In genomic region chr11:72962378-72962777, GRCm38 (mm10) we compare ENCODE assay signal across 11 mouse cellular contexts. TPM values are rescaled to one million over a fixed set of nuclear protein-coding genes. Genes with fewer than 3 reads are reported as not detected.
DNase-seq lines count a peak whose midpoint lies in the region; ATAC-seq and TF ChIP-seq lines count a peak whose summit lies in the region.
"Had no signal": no experiment of that assay in that cellular context is flagged by ENCODE, and none has a peak within 500 bp of the region (broad histone marks: within the 10 kb centered on the region; RNA-seq: fewer than 3 reads in every experiment).

No protein-coding gene starts in this region.

- H3K27ac ChIP-seq in lung, postnatal 0 days (ENCODE audit: low read length): no peak overlapping the region
- H3K27ac ChIP-seq in bone marrow, adult 2 months (ENCODE audit: control insufficient read depth, insufficient read depth, low read depth, low read length, poor library complexity): peak overlapping the region; percentile 64
- peak overlapping the region; percentile 77 for H3K27ac ChIP-seq in intestine, embryonic 16.5 days (ENCODE audit: low read length)
- peak overlapping the region; percentile 80 for H3K27ac ChIP-seq in stomach, embryonic 14.5 days (ENCODE audit: low read length)
- H3K27ac ChIP-seq in forebrain, embryonic 13.5 days: no peak overlapping the region
- H3K27ac ChIP-seq: lung, embryonic 15.5 days had no signal

- peak overlapping the region; percentile 65; the same call in 1 of the 2 replicates for H3K4me2 ChIP-seq in lung, postnatal 0 days (replicated peaks; ENCODE audit: low read depth, low read length)
- peak overlapping the region; percentile 79; the same call in 1 of the 2 replicates for H3K4me2 ChIP-seq in intestine, embryonic 16.5 days (ENCODE audit: low read depth, low read length)
- H3K4me2 ChIP-seq in stomach, embryonic 14.5 days (replicated peaks; ENCODE audit: low read depth, low read length): peak overlapping the region; percentile 61; the same call in 1 of the 2 replicates
- no peak overlapping the region for H3K4me2 ChIP-seq in forebrain, embryonic 13.5 days

- no peak for DNase-seq in lung, postnatal 0 days (ENCODE audit: low spot score)
- DNase-seq in lung, adult 18-20 months: no peak
- DNase-seq in layer of hippocampus, adult 11-12 months (ENCODE audit: low spot score): no peak
- DNase-seq: gastrocnemius, postnatal 25 days; kidney, adult 11 months had no signal

- no peaks in the 10 kb centered on the region for H3K36me3 ChIP-seq in lung, postnatal 0 days (ENCODE audit: insufficient read depth, low read length)
- H3K36me3 ChIP-seq in intestine, embryonic 16.5 days (ENCODE audit: control insufficient read depth, insufficient read depth, low read length): no peaks in the 10 kb centered on the region
- no peaks in the 10 kb centered on the region for H3K36me3 ChIP-seq in stomach, embryonic 14.5 days (ENCODE audit: control insufficient read depth, insufficient read depth, low read length)
- H3K36me3 ChIP-seq in forebrain, embryonic 13.5 days (ENCODE audit: poor library complexity, severe bottlenecking): no peaks in the 10 kb centered on the region
- H3K36me3 ChIP-seq: lung, embryonic 15.5 days had no signal

- no peak for TF ChIP-seq EP300 in lung, postnatal 0 days (IDR thresholded peaks at IDR 0.05)

- H3K4me3 ChIP-seq in lung, postnatal 0 days (ENCODE audit: low read depth, low read length): no peak overlapping the region
- H3K4me3 ChIP-seq in bone marrow, adult 2 months (replicated peaks; ENCODE audit: control insufficient read depth, low read depth, low read length): peak overlapping the region; percentile 47
- H3K4me3 ChIP-seq in intestine, embryonic 16.5 days (ENCODE audit: low read length): peak overlapping the region; percentile 6; the same call in 1 of the 2 replicates
- H3K4me3 ChIP-seq in stomach, embryonic 14.5 days (ENCODE audit: low read depth, low read length): no peak overlapping the region
- no peak overlapping the region for H3K4me3 ChIP-seq in forebrain, embryonic 13.5 days

- TF ChIP-seq POLR2A in bone marrow, adult 2 months (IDR thresholded peaks at IDR 0.05; ENCODE audit: borderline replicate concordance, control insufficient read depth, low read depth, low read length): no peak

- no peak for TF ChIP-seq CTCF in lung, postnatal 0 days (IDR thresholded peaks at IDR 0.05)
- no peak for TF ChIP-seq CTCF in bone marrow, adult 2 months (IDR thresholded peaks at IDR 0.05; ENCODE audit: control insufficient read depth, insufficient read depth, low read length)

- H3K9me3 ChIP-seq in lung, postnatal 0 days (ENCODE audit: low read length): no peaks in the 10 kb centered on the region
- no peaks in the 10 kb centered on the region for H3K9me3 ChIP-seq in intestine, embryonic 16.5 days (ENCODE audit: control insufficient read depth, low read length)
- no peaks in the 10 kb centered on the region for H3K9me3 ChIP-seq in stomach, embryonic 14.5 days (ENCODE audit: control insufficient read depth, low read depth, low read length)
- no peaks in the 10 kb centered on the region for H3K9me3 ChIP-seq in forebrain, embryonic 13.5 days (replicated peaks)
- H3K9me3 ChIP-seq: G1E; lung, embryonic 15.5 days had no signal

- ATAC-seq in lung, postnatal 0 days: no peak
- ATAC-seq in intestine, embryonic 16.5 days: no peak
- ATAC-seq in stomach, embryonic 14.5 days (ENCODE audit: insufficient number of reproducible peaks, insufficient read depth, low FRiP score, low read depth): no peak
- no peak for ATAC-seq in forebrain, embryonic 13.5 days

- H3K27me3 ChIP-seq in lung, postnatal 0 days (replicated peaks; ENCODE audit: insufficient read depth, low read length): no peaks in the 10 kb centered on the region
- H3K27me3 ChIP-seq in intestine, embryonic 16.5 days (replicated peaks; ENCODE audit: control insufficient read depth, insufficient read depth, low read length): peaks cover 5% of the 10 kb centered on the region; the same call in 1 of the 2 replicates
- peaks cover 8% of the 10 kb centered on the region; the same call in 1 of the 2 replicates for H3K27me3 ChIP-seq in stomach, embryonic 14.5 days (ENCODE audit: control insufficient read depth, insufficient read depth, low read length)
- H3K27me3 ChIP-seq in forebrain, embryonic 13.5 days: peaks cover 50% of the 10 kb centered on the region

- no peak overlapping the region for H3K9ac ChIP-seq in lung, postnatal 0 days (replicated peaks; ENCODE audit: low read depth)
- no peak overlapping the region for H3K9ac ChIP-seq in intestine, embryonic 16.5 days (ENCODE audit: low read depth, low read length)
- no peak overlapping the region for H3K9ac ChIP-seq in stomach, embryonic 14.5 days (replicated peaks; ENCODE audit: low read depth, low read length)
- no peak overlapping the region for H3K9ac ChIP-seq in forebrain, embryonic 13.5 days
- H3K9ac ChIP-seq: lung, embryonic 15.5 days had no signal

- WGBS in lung, postnatal 0 days: 83% methylated on average over 2 of the region's 2 CpGs
- WGBS in bone marrow, adult 2 months: 37% methylated on average over 2 of the region's 2 CpGs
- WGBS in intestine, embryonic 16.5 days: 57% methylated on average over 2 of the region's 2 CpGs
- 44% methylated on average over 2 of the region's 2 CpGs for WGBS in stomach, embryonic 14.5 days
- 82% methylated on average over 2 of the region's 2 CpGs for WGBS in forebrain, embryonic 13.5 days

- H3K4me1 ChIP-seq in lung, postnatal 0 days (ENCODE audit: insufficient read depth, low read depth, low read length): peaks cover 10% of the 10 kb centered on the region; the same call in 1 of the 2 replicates
- peaks cover 10% of the 10 kb centered on the region for H3K4me1 ChIP-seq in bone marrow, adult 2 months (ENCODE audit: control insufficient read depth, insufficient read depth, low read length)
- peaks cover 40% of the 10 kb centered on the region for H3K4me1 ChIP-seq in intestine, embryonic 16.5 days (ENCODE audit: control insufficient read depth, insufficient read depth, low read length)
- H3K4me1 ChIP-seq in stomach, embryonic 14.5 days (ENCODE audit: control insufficient read depth, insufficient read depth, low read length): peaks cover 54% of the 10 kb centered on the region
- H3K4me1 ChIP-seq in forebrain, embryonic 13.5 days: peaks cover 9% of the 10 kb centered on the region

RNA-seq across cellular contexts. Expression of gene Atp2a3, which starts 1.4 kb away (rescaled TPM):
- 30.7 and 33.1 TPM in 2 replicates for polyA plus RNA-seq in lung, postnatal 0 days (2015; fragmentation: Nextera tagmentation; extraction: Ambion mirVana)
- 153 and 281 TPM in 2 replicates for polyA plus RNA-seq in bone marrow, adult 2 months (2011; ENCODE audit: insufficient read depth, insufficient read length, low replicate concordance, missing spikeins)
- 28.1 and 28.8 TPM in 2 replicates for polyA plus RNA-seq in intestine, embryonic 16.5 days (2015; fragmentation: Nextera tagmentation; extraction: Ambion mirVana)
- 16.2 and 17.3 TPM in 2 replicates for polyA plus RNA-seq in stomach, embryonic 14.5 days (2014; fragmentation: Nextera tagmentation; extraction: Ambion mirVana)
- 0.40 and 0.47 TPM in 2 replicates for polyA plus RNA-seq in forebrain, embryonic 13.5 days (2015; fragmentation: Nextera tagmentation; extraction: Ambion mirVana)

RNA-seq across cellular contexts. Expression of gene P2rx1, which starts 36.5 kb away (rescaled TPM):
- polyA plus RNA-seq in lung, postnatal 0 days (2015; fragmentation: Nextera tagmentation; extraction: Ambion mirVana): 1.9 and 2.1 TPM in 2 replicates
- 19.8 and 31.7 TPM in 2 replicates for polyA plus RNA-seq in bone marrow, adult 2 months (2011; ENCODE audit: insufficient read depth, insufficient read length, low replicate concordance, missing spikeins)
- 15.7 and 16.5 TPM in 2 replicates for polyA plus RNA-seq in intestine, embryonic 16.5 days (2015; fragmentation: Nextera tagmentation; extraction: Ambion mirVana)
- polyA plus RNA-seq in stomach, embryonic 14.5 days (2014; fragmentation: Nextera tagmentation; extraction: Ambion mirVana): 2.2 and 8.0 TPM in 2 replicates
- polyA plus RNA-seq in forebrain, embryonic 13.5 days (2015; fragmentation: Nextera tagmentation; extraction: Ambion mirVana): 0.25 and 0.46 TPM in 2 replicates

RNA-seq across cellular contexts. Expression of gene Camkk1, which starts 56.4 kb away (rescaled TPM):
- polyA plus RNA-seq in lung, postnatal 0 days (2015; fragmentation: Nextera tagmentation; extraction: Ambion mirVana): 5.4 and 6.1 TPM in 2 replicates
- 3.3 and 8.7 TPM in 2 replicates for polyA plus RNA-seq in bone marrow, adult 2 months (2011; ENCODE audit: insufficient read depth, insufficient read length, low replicate concordance, missing spikeins)
- polyA plus RNA-seq in intestine, embryonic 16.5 days (2015; fragmentation: Nextera tagmentation; extraction: Ambion mirVana): 8.1 and 8.9 TPM in 2 replicates
- 4.3 and 5.0 TPM in 2 replicates for polyA plus RNA-seq in stomach, embryonic 14.5 days (2014; fragmentation: Nextera tagmentation; extraction: Ambion mirVana)
- 10.3 and 11.8 TPM in 2 replicates for polyA plus RNA-seq in forebrain, embryonic 13.5 days (2015; fragmentation: Nextera tagmentation; extraction: Ambion mirVana)

Comparison
In these comparisons a context has a peak if more than half of its experiments do, and no peak if none do; other contexts are left out.
1. H3K27ac ChIP-seq: peak in bone marrow, adult 2 months (single experiment), intestine, embryonic 16.5 days (single experiment) and stomach, embryonic 14.5 days (single experiment); none in lung, postnatal 0 days (single experiment) and forebrain, embryonic 13.5 days (single experiment).
2. H3K4me3 ChIP-seq: peak in bone marrow, adult 2 months (single experiment) and intestine, embryonic 16.5 days (single experiment); none in lung, postnatal 0 days (single experiment), stomach, embryonic 14.5 days (single experiment) and forebrain, embryonic 13.5 days (single experiment).
3. RNA of gene Atp2a3, which starts 1.4 kb away (polyA plus RNA-seq): 153 to 281 TPM in bone marrow, adult 2 months, 30.7 to 33.1 TPM in lung, postnatal 0 days, 28.1 to 28.8 TPM in intestine, embryonic 16.5 days and 16.2 to 17.3 TPM in stomach, embryonic 14.5 days; 0.40 to 0.47 TPM in forebrain, embryonic 13.5 days; every median in the first group is over 10 times any median in the second.